Comparison of ENCODE assay signal across 6 mouse cellular contexts in the genomic region with DNA sequence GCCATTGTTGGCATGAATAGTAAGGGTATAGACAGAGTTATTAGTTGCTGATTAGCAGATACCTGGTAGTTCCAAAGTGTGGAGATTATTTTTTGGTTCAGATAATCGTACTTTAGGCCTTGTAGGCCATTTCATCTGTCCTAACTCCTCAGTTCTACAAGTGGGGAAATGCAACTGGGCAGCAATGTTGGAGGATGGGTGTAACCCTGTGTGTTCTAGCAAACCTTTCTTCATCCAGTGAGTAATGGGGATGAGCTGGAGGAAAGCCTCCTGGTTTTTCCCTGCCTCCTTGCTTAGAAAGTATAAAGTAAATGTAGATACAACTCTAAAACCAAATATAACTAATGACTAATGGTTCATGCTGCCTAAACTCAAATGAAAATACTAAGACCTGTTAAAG.
"Had no signal": no experiment of that assay in that cellular context is flagged by ENCODE, and none has a peak within 500 bp of the region (broad histone marks: within the 10 kb centered on the region; RNA-seq: fewer than 3 reads in every experiment).

No protein-coding gene starts in this region.

- DNase-seq: layer of hippocampus, adult 9-11 months had no signal

- H3K4me3 ChIP-seq: kidney, embryonic 15.5 days; limb, embryonic 15.5 days; liver, embryonic 12.5 days; neural tube, embryonic 12.5 days had no signal

- H3K27ac ChIP-seq: kidney, embryonic 15.5 days; limb, embryonic 15.5 days; liver, embryonic 12.5 days; neural tube, embryonic 12.5 days had no signal

- H3K9me3 ChIP-seq: kidney, embryonic 15.5 days; limb, embryonic 15.5 days; liver, embryonic 12.5 days; neural tube, embryonic 12.5 days had no signal

- H3K9ac ChIP-seq: kidney, embryonic 15.5 days; limb, embryonic 15.5 days; liver, embryonic 12.5 days; lung, embryonic 14.5 days; neural tube, embryonic 12.5 days had no signal

- H3K36me3 ChIP-seq: kidney, embryonic 15.5 days; limb, embryonic 15.5 days; neural tube, embryonic 12.5 days had no signal

- H3K27me3 ChIP-seq: kidney, embryonic 15.5 days; limb, embryonic 15.5 days; liver, embryonic 12.5 days; neural tube, embryonic 12.5 days had no signal

- H3K4me2 ChIP-seq: kidney, embryonic 15.5 days; limb, embryonic 15.5 days; liver, embryonic 12.5 days; lung, embryonic 14.5 days; neural tube, embryonic 12.5 days had no signal

- ATAC-seq: liver, embryonic 12.5 days had no signal
